Mouse (Mus musculus) hindlimb bud, embryonic 11.5 days (tissue): ENCODE results near the gene Emx1.

Source experiments
- DNase-seq: peaks from one replicate; pipeline ENCODE4 v3.0.0-alpha.2; 2012; ENCODE audit warnings: low read depth, low spot score; ENCODE audit errors: extremely low spot score

The Emx1 gene

GRCm38 (mm10) chr6:85188256-85189110 lies 1.2 kb downstream of the Emx1 start:
- DNase-seq = no peak

GRCm38 (mm10) chr6:85189361-85189760 lies 2.1 kb downstream of the Emx1 start:
- no peak for DNase-seq

- no peak for DNase-seq
These were observed 2.8 kb downstream of the Emx1 start for GRCm38 (mm10) chr6:85189911-85190591.

- no peak for DNase-seq
These were observed 3.4 kb downstream of the Emx1 start for GRCm38 (mm10) chr6:85190671-85191070.

GRCm38 (mm10) chr6:85191751-85192440 lies 4.7 kb downstream of the Emx1 start:
- no peak for DNase-seq

- no peak for DNase-seq
These were observed 6.4 kb downstream of the Emx1 start for GRCm38 (mm10) chr6:85193381-85194318.

GRCm38 (mm10) chr6:85197951-85198350 lies 10.7 kb downstream of the Emx1 start:
- no peak for DNase-seq

GRCm38 (mm10) chr6:85206182-85206938 lies 19.1 kb downstream of the Emx1 start:
- no peak for DNase-seq

GRCm38 (mm10) chr6:85206939-85207285 lies 19.7 kb downstream of the Emx1 start:
- DNase-seq = no peak

GRCm38 (mm10) chr6:85207345-85207744 lies 20.1 kb downstream of the Emx1 start:
- no peak for DNase-seq

- no peak for DNase-seq
These were observed 22.2 kb downstream of the Emx1 start for GRCm38 (mm10) chr6:85209226-85209967.

GRCm38 (mm10) chr6:85210686-85211085 lies 23.4 kb downstream of the Emx1 start:
- DNase-seq = no peak

- DNase-seq = no peak
These were observed 31.0 kb downstream of the Emx1 start for GRCm38 (mm10) chr6:85218251-85218650.

GRCm38 (mm10) chr6:85218684-85219445 lies 31.6 kb downstream of the Emx1 start:
- DNase-seq = no peak

GRCm38 (mm10) chr6:85219706-85220105 lies 32.5 kb downstream of the Emx1 start:
- DNase-seq = no peak

GRCm38 (mm10) chr6:85220917-85221316 lies 33.7 kb downstream of the Emx1 start:
- no peak for DNase-seq

GRCm38 (mm10) chr6:85222551-85222950 lies 35.3 kb downstream of the Emx1 start:
- no peak for DNase-seq

GRCm38 (mm10) chr6:85223498-85224150 lies 36.4 kb downstream of the Emx1 start:
- DNase-seq = no peak
